Mouse (Mus musculus) monocyte, adult 59 days (primary cell): ENCODE data around the gene Nomo1. TPM values are rescaled to one million over a fixed set of nuclear protein-coding genes. Genes with fewer than 3 reads are reported as not detected.

Experiments used
- total RNA-seq, 2 experiments: library from RNA; stranded (reverse); gene quantifications; one replicate each; pipeline ENCODE4 v1.2.4; 2023

Gene Nomo1
- total RNA-seq: 10 to 100 TPM; 22.6 to 24.9 TPM

DNA sequence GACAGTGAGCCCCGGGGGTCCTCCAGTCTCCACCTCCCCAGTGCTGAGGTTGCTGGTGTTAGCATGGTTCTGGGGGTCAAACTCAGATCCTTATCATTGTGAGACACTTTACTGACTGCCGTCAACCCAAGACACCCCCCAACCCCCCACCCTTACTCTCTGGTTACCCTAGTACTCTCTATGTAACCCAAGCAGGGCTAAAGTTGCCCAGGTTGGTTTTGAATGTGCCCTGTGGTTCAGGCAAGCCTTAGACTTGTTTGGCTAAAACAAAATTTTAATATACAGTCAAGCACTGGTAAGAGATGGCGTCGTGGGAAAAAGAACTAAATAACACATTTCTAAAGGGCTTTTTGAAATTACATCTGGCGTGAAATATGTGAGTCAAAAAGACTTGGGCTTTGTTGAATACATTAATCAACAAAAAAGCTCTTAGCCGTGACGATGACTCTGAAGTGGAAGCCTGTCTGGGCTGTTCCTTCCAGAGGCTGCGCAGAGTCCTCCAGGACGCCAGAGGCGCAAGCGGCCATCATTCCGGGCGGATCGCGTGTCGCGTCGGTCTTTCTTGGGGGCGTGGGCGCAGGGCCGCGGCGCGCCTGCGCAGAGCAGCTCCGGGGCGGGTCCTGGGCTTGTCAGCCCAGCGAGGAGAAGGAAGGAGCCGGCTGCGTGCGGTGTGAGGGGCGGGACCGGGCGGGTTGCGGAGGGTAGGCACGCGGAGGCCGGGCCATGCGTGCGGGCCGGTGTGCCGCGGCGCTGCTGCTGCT, at the start of gene Nomo1:
Gene Nomo1, plus strand, starts transcription at position 590 of the 761 bp plus-strand sequence.

DNA sequence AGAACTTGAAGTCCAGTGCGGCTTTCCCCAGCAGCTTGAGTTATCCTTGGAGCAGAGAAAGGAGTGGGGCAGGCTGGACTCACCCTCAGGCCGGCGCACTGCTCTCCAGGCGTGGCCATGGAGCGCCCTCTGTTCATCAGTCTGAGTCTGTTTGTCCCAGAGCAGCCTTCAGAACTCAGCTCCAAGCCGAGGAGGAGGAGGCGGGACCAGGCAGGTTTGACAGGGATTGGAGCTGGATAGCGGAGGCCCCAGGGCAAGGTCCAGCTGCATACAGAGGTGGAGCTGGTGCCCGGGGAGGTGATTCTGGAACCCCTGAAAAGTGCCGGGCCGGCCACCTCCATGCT, 3.4 kb upstream of the Nomo1 start, which contains the start of gene Abcc6:
Gene Abcc6, minus strand, starts transcription at position 158 of the 344 bp plus-strand sequence.

DNA sequence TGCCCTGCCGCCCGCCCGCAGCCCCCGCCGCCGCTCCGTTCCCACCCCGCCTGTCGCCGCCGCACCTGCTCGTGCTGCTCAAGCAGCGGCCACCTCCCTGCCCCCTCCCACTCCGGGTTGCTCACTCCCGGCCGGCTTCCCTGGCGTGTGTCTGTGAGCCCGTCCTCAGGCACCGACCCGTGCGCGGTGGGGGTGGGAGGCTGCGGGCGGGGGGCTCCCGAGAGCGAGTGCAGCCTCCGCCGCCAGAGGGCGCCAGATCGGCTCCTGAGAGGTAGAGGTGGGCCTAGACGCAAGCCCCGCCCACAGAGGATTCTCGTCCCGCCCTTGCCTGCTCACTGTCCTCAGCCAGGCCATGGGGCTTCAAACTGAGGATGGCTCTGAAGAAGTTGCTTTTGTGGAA, 67.1 kb downstream of the Nomo1 start, which contains the start of gene Kcnj11:
Gene Kcnj11, minus strand, starts transcription at position 202 of the 400 bp plus-strand sequence.

Other genes starting within 250 kb of the Nomo1 start
- not detected for gene Lmtk3, start 250.0 kb upstream of the Nomo1 start, total RNA-seq
- gene Sult2b1, start 249.0 kb upstream of the Nomo1 start, total RNA-seq: under 1 TPM in 1 of 2 experiments, not detected in 1; 0.46 TPM
- gene Cyth2, start 219.1 kb upstream of the Nomo1 start, total RNA-seq: 100 to 1,000 TPM; 104 to 114 TPM
- gene Kcnj14, start 208.9 kb upstream of the Nomo1 start, total RNA-seq: under 1 TPM; 0.58 to 0.88 TPM
- gene Grwd1, start 202.8 kb upstream of the Nomo1 start, total RNA-seq: 1 to 10 TPM; 9.1 to 9.8 TPM
- 100 to 1,000 TPM in 1 of 2 experiments, 10 to 100 TPM in 1; 89.1 to 104 TPM for gene Kdelr1, start 160.9 kb upstream of the Nomo1 start, total RNA-seq
- gene Grin2d, start 155.3 kb upstream of the Nomo1 start, total RNA-seq: under 1 TPM; 0.30 to 0.42 TPM
- gene Syngr4, start 137.0 kb upstream of the Nomo1 start, total RNA-seq: not detected
- 1 to 10 TPM; 7.7 to 9.3 TPM for gene Tmem143, start 136.8 kb upstream of the Nomo1 start, total RNA-seq
- gene Emp3, start 112.3 kb upstream of the Nomo1 start, total RNA-seq: 100 to 1,000 TPM; 594 to 671 TPM
- 1 to 10 TPM; 3.0 to 3.4 TPM for gene Ccdc114, start 109.6 kb upstream of the Nomo1 start, total RNA-seq
- gene Abcc6, start 3.4 kb upstream of the Nomo1 start, total RNA-seq: not detected
- 1 to 10 TPM in 1 of 2 experiments, not detected in 1; 1.0 TPM for gene Kcnj11, start 67.1 kb downstream of the Nomo1 start, total RNA-seq
- 1 to 10 TPM in 1 of 2 experiments, under 1 TPM in 1; 0.21 to 1.9 TPM for gene Abcc8, start 146.3 kb downstream of the Nomo1 start, total RNA-seq
- gene Ush1c, start 204.8 kb downstream of the Nomo1 start, total RNA-seq: not detected
- gene Otog, start 207.3 kb downstream of the Nomo1 start, total RNA-seq: under 1 TPM; 0.46 to 0.55 TPM